Mouse (Mus musculus) c-Kit-positive CD71-positive TER-119-positive erythroid progenitor cells, embryonic 14.5 days (primary cell): ENCODE data around the gene Ap3m1.

Experiments used
- DNase-seq: peaks from one replicate; pipeline ENCODE4 v3.0.0-alpha.2; 2013; ENCODE audit warnings: low spot score

The Ap3m1 gene

DNA sequence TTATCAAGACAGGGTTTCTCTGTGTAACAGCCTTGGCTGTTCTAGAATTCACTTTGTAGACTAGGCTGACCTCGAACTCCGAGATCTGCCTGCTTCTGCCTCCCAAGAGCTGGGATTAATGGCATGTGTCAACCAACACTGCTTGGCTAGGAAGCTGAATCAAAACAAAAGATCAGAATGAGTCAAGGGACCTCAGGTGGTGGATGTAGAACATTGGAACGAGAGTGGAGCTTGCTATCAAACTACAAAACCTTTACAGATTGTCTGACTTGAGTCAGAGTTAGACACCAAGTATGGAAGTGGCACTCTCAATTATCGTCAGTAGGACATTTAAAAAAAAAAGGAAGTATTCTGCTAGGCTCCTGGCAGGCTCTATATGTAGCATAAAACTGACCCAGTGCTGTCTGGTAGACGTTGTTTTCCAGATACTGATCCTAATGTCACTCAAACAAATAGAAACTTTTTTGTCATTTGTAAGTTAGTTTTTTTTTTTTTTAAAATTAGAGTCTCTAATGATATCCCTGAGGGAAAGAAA is 38.4 kb downstream of the Ap3m1 start:
- no peak for DNase-seq

DNA sequence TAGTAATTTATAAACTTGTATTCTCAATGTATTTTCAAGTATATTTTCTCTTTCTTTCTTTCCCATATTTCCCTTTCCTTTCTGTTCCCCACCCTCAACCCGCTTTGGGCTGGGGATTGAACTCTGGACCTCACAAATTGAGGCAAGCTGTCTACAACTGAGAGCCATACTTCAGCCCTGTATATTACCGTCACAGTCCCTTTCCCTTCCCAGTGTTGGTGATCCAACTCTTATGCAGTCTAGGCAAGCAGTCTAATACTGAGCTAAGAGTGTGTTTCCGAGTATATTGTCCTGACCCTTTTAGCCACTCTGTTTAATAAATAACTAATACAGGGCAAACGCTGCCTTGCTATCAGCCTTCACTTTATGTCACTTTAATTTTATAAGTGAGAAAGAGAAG is 52.7 kb downstream of the Ap3m1 start:
- DNase-seq, result no peak

DNA sequence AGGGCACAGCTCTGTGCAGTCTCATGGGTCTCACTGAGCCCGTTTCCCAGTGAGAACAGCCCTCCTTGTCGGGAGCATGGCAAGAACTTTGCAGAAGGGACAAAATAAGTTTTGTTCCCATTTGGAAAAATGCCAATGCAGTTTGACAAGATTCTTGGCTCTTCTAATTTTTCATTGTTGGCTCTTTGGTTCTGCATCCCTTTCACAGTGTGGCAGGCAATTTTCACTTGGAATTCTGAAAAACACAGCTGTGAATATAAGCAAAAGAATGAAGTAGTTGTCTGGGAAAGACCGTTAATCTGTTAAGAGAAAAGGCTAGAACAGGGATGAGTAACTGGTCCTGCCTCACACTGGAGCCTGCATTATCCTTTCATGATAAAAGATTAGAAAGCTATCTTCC is 54.8 kb downstream of the Ap3m1 start:
- no peak for DNase-seq

DNA sequence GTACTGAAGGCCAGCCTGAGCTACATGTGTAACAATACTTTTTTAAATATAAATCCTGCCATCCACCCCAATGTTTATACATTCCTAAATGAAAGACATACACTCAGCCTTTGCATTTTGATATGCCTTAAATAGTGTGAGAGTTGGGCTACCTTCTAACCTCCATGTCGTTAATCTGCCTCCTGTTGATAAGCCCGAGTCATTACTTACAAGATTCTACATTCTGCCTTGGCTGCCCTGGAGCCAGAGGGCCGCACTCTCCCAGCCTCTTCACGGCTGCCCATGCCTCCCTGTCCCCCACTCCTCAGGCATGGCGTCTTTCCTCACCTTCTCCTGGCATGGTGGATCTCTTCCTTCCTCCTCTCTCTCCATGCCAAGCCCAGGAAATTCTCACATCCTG is 55.9 kb downstream of the Ap3m1 start:
- no peak for DNase-seq

DNA sequence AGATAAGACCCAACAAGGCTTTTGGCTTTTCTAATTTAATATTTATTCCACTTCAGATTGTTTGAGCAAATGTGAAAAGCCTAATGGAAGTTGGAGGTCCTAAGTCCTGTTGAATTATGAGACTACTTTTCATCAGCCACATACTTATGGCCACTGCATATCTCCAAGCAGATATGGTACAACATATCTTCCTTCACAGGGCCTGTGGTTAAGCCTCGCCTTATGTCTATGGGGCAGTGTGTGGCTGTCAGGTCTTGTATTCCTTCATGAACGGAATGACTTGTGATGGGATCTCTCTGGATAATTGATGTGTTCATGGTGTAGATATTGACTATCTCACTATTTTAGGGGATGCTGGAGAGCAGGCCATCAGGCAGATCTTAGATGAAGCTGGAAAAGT is 56.8 kb downstream of the Ap3m1 start:
- no peak for DNase-seq

DNA sequence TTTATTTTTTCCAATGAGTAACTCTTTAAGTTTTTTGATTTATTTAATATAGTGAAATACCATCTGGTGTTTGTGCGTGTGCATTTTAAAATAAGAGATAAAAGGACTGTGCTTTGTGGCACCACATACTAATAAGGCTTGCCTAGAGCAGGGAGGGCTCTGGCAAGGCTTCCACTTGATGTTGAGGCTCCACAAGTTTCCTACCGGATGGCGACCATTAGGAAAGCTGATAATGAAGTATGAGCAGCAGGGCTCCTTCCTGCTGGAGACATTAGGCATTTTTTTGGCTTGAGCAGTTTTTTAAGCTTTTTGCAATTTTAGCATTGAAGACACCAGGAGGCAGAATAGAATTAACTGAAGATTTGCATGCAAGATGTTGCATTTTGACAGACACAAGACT is 57.8 kb downstream of the Ap3m1 start:
- DNase-seq, result no peak

DNA sequence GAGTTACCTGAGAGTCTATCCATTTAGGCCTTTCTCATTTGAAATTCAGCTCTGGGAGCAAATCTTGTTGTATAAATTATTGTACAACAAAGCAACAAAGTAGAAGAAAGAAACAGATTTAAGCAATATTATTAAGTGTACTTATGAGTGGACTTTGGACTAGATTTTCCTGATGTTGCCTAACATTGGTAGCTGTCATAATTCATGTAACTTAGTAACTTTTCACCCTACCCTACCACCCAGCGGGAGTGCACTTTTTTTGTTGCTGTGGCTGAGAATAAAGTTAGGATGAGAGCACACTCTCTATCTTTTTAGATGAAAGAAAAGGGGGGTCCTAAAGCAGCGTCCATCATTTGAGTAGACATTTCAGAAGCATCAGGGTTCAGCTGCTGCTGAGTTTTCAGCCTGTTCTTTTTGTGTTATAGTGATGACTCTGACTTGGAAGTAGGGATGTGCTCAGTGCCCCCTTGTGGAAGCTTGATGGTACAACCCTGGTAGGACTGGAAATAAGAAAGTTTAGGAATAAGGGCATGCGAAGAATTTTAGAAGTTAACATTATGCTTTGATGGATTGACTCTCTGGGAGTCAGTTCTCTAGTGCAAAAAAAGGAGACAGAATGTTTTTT is 59.1 kb downstream of the Ap3m1 start:
- peak; percentile 50 for DNase-seq

DNA sequence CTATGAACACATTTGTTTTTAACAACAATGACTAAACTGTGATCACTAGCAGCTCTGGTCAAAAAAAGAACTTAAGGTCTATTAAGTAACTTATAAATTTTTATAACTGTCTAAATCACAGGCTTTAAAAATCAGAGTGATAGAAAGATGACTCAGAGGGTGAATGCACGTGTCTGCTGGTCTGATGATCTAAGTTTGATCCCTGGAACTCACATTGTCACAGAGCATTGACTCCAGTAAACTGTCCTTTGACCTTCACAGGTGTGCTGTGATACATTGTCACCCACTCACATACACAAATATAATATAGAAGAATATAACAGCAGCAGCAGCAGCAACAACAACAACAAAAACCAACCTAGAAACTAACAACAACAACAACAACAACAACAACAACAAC is 60.8 kb downstream of the Ap3m1 start:
- no peak for DNase-seq

DNA sequence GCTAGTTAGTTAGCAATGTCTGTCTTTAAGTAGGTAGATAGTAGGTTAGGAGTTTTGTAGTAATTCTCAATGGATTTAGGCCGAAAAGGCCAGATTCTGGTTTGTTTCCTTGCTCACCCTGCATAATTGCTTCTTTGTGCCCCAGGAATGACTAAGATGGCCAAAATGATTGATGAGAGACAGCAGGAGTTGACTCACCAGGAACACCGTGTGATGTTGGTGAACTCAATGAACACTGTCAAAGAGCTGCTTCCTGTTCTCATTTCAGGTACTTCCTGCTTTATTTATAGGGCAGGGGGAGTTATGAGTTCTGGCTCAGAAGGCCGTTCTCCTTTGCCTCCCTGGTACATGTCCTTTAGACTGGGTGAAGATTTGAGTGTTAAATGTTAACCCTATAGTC is 66.8 kb downstream of the Ap3m1 start:
- no peak for DNase-seq

DNA sequence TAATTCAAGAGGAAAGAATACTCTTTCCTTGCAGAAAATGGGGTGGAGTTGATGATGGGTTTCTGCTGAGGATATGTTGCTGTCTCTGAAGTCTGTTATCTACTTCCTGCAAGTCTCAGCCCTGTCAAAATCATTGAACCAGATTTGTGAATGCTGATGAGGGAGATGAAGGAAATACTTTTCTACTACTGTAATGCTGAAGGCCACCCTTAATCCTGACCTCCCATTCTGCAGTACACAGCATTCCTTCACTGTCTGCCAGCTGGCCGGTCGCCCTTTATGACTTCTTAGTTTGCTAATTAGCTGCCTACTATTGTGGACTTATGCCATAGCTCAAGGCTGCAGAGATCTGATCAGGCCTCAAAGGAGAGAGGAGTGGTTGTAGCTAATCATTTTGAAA is 68.5 kb downstream of the Ap3m1 start:
- DNase-seq, result no peak
